Mouse (Mus musculus) cortical plate, adult 2 months (tissue): ENCODE measurements at regions not wholly inside any gene's neighbourhood (a gene's known extent, or its start where the extent isn't known, plus 50 kb on each side); places are given as distances from the start of the nearest gene placed in this dataset.

Experiments used
- H3K27ac ChIP-seq: fragments of 200-500 bp; 2 replicates; pipeline ENCODE4 v1.5.1; 2012; ENCODE audit warnings: low read length, control low read depth, inconsistent platforms; ENCODE audit not compliant: insufficient read depth
- H3K4me1 ChIP-seq: fragments of 200-500 bp; 2 replicates; pipeline ENCODE4 v1.6.1; 2011; ENCODE audit warnings: low read length; ENCODE audit not compliant: control insufficient read depth, insufficient read depth
- H3K4me3 ChIP-seq: fragments of 200-500 bp; 2 replicates; pipeline ENCODE4 v1.5.1; 2011; ENCODE audit warnings: mild to moderate bottlenecking, low read length, control low read depth; ENCODE audit not compliant: insufficient read depth
- CTCF ChIP-seq: fragments of 200-500 bp; IDR thresholded peaks from 2 replicates; pipeline ENCODE4 v1.5.1; 2011; ENCODE audit warnings: mild to moderate bottlenecking, control low read depth, low read length; ENCODE audit not compliant: insufficient read depth; ENCODE audit errors: extremely low read depth
- POLR2A ChIP-seq: fragments of 200-500 bp; IDR thresholded peaks from 2 replicates; pipeline ENCODE4 v1.6.1; 2011; ENCODE audit warnings: mild to moderate bottlenecking, low read length, control low read depth; ENCODE audit not compliant: insufficient read depth; ENCODE audit errors: extremely low read depth

DNA sequence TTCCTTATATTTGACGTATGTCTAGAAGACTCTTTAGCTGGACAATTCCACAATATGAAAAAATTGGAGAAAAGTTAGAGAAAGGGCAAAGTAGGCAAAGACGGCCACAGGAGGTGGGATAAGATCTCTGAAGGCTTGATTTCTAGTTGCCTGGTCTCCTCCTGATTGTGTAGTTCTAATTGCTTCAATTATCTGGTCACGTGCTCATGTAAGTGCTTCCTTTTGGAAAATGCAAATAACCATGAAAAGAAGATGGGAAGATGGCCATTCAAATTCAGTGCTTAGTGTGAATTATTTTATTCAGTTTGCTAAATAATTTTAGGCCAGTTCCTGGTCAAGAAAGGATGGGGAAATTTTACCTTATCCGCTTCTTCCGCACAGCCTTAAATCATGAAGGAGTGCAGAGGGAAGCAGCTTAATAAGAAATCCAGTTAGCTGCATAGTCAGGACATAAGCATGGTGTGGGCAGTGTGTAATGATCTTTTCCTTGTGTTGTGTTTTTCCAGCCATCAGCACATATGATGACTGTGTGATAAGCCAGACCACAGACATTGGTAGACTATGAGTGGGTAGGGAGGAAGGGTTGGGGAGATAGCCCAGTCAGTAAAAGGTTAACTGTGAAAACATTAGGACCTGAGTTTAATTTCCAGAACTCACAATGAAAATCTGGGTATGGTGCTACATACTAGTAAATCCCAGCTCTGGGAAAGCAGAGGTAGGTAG, 267.7 kb upstream of the Nmur2 start:
- Histone ChIP-seq H3K4me3 (no peak overlapping the region), H3K27ac (no peak overlapping the region), H3K4me1 (no peaks in the 10 kb centered on the region)
- TF ChIP-seq CTCF (no peak), POLR2A (no peak)

DNA sequence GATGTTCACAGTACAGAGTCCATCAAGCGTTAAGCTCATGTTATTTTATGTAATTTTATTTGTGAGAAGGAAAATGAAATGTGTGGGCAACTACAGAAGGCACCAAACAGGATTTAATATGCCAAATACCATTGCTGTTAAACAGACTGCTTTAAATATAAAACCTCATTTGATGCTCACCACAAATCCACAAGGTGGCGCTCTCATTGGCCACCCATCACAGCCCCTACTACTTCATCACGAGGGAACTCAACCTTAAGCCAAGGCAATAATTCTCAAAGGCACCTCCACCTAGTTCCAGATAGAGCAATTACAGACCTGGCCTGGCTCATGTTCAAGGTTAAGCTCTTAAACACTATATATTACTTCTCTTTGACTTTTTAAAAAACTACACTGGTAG, 266.2 kb upstream of the Nmur2 start:
- H3K4me3 ChIP-seq, result no peak overlapping the region
- TF ChIP-seq CTCF (0 out of 2 replicates have a peak, but pooled peaks have one; percentile 12), POLR2A (no peak)
- H3K4me1 ChIP-seq, result no peaks in the 10 kb centered on the region
- H3K27ac ChIP-seq, result no peak overlapping the region

DNA sequence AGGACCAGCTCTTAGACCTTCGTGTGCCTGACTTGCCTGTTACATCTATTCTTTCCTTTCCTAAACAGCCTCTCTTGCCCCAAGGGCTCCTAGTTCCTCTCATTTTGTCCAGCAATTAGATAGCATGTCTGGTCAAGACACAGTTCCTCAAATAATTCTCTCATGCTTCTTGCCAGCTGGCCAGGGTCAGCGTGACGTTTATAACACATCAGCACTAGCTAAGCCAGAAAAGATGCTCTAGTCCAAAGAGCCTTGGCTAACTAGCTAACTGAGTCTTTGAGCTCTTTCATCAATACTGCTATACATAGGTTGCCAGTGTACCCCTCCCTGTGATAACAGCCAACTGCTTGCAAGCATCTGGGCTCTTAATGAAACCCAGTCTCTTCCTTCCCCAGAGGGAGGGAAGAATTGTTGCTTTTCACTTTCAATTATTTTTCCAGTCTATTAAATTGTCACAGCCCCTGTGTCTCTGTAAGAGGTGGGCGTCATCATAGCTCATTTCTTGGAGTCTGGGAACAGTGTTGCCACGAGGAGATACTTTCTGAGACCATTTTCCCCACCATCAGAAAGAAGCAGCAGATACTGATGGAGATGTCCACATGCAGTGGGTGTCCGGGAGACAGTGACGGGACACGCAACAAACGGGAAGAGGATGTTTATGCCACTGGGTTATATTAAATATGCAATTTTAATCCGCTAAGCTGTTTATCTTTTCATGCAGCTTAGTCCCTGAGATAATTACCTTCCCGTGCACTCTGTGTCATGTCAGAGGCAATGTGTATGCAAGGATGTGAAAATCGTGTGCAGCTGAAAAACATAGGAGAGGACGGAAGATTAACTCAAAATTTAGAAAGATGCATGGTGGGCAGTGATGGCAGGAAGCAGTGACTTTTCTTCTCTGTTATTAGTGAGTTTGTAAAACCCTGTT, 250.1 kb upstream of the Nmur2 start:
- H3K4me1 ChIP-seq, result 0 out of 2 replicates have a peak, but pooled peaks cover 2% of the 10 kb centered on the region
- no peak overlapping the region for H3K27ac ChIP-seq
- TF ChIP-seq POLR2A (no peak), CTCF (no peak)
- H3K4me3 ChIP-seq, result no peak overlapping the region

GRCm38 (mm10) chr11:56285575-56286260, 244.9 kb upstream of the Nmur2 start:
- peaks cover 4% of the 10 kb centered on the region for H3K4me1 ChIP-seq
- peak overlapping the region; percentile 89; the same call in 1 of the 2 replicates for H3K27ac ChIP-seq
- TF ChIP-seq POLR2A (no peak), CTCF (no peak)
- H3K4me3 ChIP-seq, result no peak overlapping the region

DNA sequence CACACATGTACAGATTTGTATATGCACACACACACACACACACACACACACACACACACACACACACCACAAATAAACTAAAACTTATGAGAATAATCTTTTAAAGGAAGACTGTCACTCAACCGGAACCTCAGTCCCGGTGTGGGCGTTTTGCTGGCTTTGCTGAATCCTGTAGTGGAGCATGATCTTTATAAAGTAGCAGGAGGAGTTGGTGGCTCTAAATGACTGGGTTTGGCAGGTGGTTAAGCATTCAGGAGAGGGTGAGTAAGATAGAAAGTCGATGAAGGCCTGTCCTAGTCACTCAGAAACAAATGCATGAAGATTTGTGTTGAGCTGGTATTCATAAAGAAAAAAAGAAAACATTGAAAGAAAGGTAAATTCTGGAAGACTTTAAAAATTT, 240.4 kb upstream of the Nmur2 start:
- Histone ChIP-seq H3K4me3 (no peak overlapping the region), H3K4me1 (peaks cover 9% of the 10 kb centered on the region), H3K27ac (no peak overlapping the region)
- TF ChIP-seq POLR2A, result no peak
- no peak for TF ChIP-seq CTCF

GRCm38 (mm10) chr11:56280216-56280615, 239.4 kb upstream of the Nmur2 start:
- Histone ChIP-seq H3K4me1 (peaks cover 6% of the 10 kb centered on the region), H3K27ac (no peak overlapping the region), H3K4me3 (no peak overlapping the region)
- TF ChIP-seq POLR2A (no peak), CTCF (no peak)

DNA sequence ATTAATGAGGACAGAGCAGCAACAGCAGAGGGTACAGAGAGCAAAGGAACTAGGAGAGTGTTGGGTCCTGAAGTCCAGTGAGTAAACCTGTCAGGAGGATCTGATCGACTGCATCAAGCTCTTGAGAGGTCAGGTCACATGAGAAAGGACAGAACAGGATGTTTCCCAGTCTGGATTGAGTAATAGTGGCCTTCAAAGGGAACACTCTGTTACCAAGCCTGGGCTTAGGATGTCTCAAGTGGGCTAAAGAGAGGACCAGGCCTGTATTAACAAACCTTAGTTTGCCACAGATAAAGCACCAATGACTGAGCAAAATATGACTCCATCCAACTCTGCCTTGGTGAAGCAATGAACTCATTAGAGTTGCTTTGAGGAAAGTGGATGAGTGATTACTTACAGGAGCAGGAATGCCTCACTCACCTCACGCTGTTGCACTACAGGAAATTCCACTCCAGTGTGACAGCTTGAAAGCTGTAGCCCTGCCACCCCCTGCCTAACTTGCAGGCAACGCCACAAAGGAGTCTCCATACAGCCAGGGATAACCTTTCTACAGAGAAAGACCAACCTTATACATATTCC, 229.2 kb upstream of the Nmur2 start:
- H3K4me1 ChIP-seq, result no peaks in the 10 kb centered on the region
- no peak overlapping the region for H3K27ac ChIP-seq
- H3K4me3 ChIP-seq, result no peak overlapping the region
- TF ChIP-seq CTCF (no peak), POLR2A (no peak)

DNA sequence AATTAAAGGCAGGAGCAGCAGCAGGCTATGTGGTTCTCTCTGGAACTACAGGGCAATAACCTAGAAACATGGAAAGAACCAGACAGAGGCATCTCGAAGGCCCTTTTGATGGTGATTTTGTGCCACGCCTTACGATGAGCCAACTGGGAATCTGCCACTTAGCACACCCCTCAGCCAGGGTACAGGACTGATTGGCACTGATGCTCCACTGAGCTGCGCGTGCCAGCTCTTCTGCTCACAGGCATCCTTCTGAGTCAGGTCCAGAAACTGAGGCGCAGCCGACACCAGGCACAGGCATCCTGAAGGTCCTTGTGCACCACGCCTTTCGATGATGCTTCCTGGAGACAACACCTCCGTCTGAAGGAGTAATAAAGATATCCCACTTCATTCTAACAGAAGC, 221.9 kb upstream of the Nmur2 start:
- H3K27ac ChIP-seq, result no peak overlapping the region
- no peak overlapping the region for H3K4me3 ChIP-seq
- TF ChIP-seq CTCF (no peak), POLR2A (no peak)

GRCm38 (mm10) chr11:56256356-56256755, 215.5 kb upstream of the Nmur2 start:
- H3K27ac ChIP-seq, result no peak overlapping the region
- no peaks in the 10 kb centered on the region for H3K4me1 ChIP-seq
- H3K4me3 ChIP-seq, result no peak overlapping the region
- no peak for TF ChIP-seq CTCF
- no peak for TF ChIP-seq POLR2A

More for the DNA sequence above, 221.9 kb upstream of the Nmur2 start:
- no peaks in the 10 kb centered on the region for H3K4me1 ChIP-seq
